Mouse (Mus musculus) midbrain, embryonic 16.5 days (tissue): ENCODE data around the gene Mgat4c. TPM values are rescaled to one million over a fixed set of nuclear protein-coding genes. Genes with fewer than 3 reads are reported as not detected.

Experiments
- ATAC-seq: fragments of 200-750 bp; cut with Nextera tagmentation; 2 replicates; pipeline ENCODE4 v1.8.0; 2017; ENCODE audit warnings: moderate TSS enrichment
- H3K27ac ChIP-seq: fragments of 300-500 bp; sonication (generic); 2 replicates; pipeline ENCODE4 v1.5.1; 2014; ENCODE audit warnings: mild to moderate bottlenecking, low read length, mixed read lengths
- H3K27me3 ChIP-seq: fragments of 300-500 bp; sonication (generic); 2 replicates; pipeline ENCODE4 v1.6.1; 2014; ENCODE audit warnings: low read depth, low read length, mixed read lengths; ENCODE audit not compliant: control insufficient read depth, insufficient read depth
- H3K36me3 ChIP-seq: fragments of 300-500 bp; sonication (generic); 2 replicates; pipeline ENCODE4 v1.6.1; 2014; ENCODE audit warnings: mild to moderate bottlenecking, low read length, moderate library complexity, mixed read lengths; ENCODE audit not compliant: control insufficient read depth, insufficient read depth
- H3K4me1 ChIP-seq: fragments of 300-500 bp; sonication (generic); 2 replicates; pipeline ENCODE4 v1.6.1; 2014; ENCODE audit warnings: mild to moderate bottlenecking, low read length, mixed read lengths; ENCODE audit not compliant: control insufficient read depth, insufficient read depth
- H3K4me2 ChIP-seq: fragments of 300-500 bp; sonication (generic); 2 replicates; pipeline ENCODE4 v1.6.1; 2014; ENCODE audit warnings: mild to moderate bottlenecking, low read length, mixed read lengths
- H3K4me3 ChIP-seq: fragments of 300-500 bp; sonication (generic); 2 replicates; pipeline ENCODE4 v1.5.1; 2014; ENCODE audit warnings: low read depth, mild to moderate bottlenecking, low read length, moderate library complexity, mixed read lengths
- H3K9ac ChIP-seq: fragments of 300-500 bp; sonication (generic); 2 replicates; pipeline ENCODE4 v1.6.1; 2014; ENCODE audit warnings: low read depth, low read length, mixed read lengths
- H3K9me3 ChIP-seq: fragments of 300-500 bp; sonication (generic); replicated peaks from 2 replicates; pipeline ENCODE4 v1.6.1; 2014; ENCODE audit warnings: mild to moderate bottlenecking, low read length, mixed read lengths; ENCODE audit not compliant: control insufficient read depth, poor library complexity, severe bottlenecking
- WGBS: fragments of 180-500 bp; shearing (Covaris S2); extraction: QIAGEN DNeasy Blood & Tissue Kit; methylation state at CpG from one replicate; pipeline ENCODE4 v1.1.7; 2014; 5-methylcytosine and 5-hydroxymethylcytosine counted together
- polyA plus RNA-seq: library from polyadenylated mRNA; unstranded; fragments of >200 nt; fragmentation: Nextera tagmentation; extraction: Ambion mirVana; gene quantifications from 2 replicates; pipeline ENCODE4 v1.2.1, GENCODE M21; 2015

Gene Mgat4c
- polyA plus RNA-seq, 1 experiment from 2014 or later: 69.1 TPM

- 88% methylated on average over 1 of the region's 1 CpGs for WGBS
- Histone ChIP-seq H3K9ac (no peak overlapping the region), H3K36me3 (no peaks in the 10 kb centered on the region), H3K27ac (no peak overlapping the region), H3K4me3 (no peak overlapping the region), H3K4me1 (no peaks in the 10 kb centered on the region), H3K9me3 (no peaks in the 10 kb centered on the region), H3K27me3 (no peaks in the 10 kb centered on the region), H3K4me2 (no peak overlapping the region)
- no peak for ATAC-seq
These were observed 510.4 kb downstream of the Mgat4c start for GRCm38 (mm10) chr10:102191646-102192045.

- Histone ChIP-seq H3K4me3 (no peak overlapping the region), H3K4me2 (no peak overlapping the region), H3K27ac (no peak overlapping the region), H3K27me3 (no peaks in the 10 kb centered on the region), H3K9ac (no peak overlapping the region), H3K9me3 (no peaks in the 10 kb centered on the region), H3K4me1 (no peaks in the 10 kb centered on the region), H3K36me3 (no peaks in the 10 kb centered on the region)
- WGBS: 57% methylated on average over 4 of the region's 4 CpGs
- ATAC-seq: 0 out of 2 replicates have a peak, but pooled peaks have one; percentile 67
These were observed 515.6 kb downstream of the Mgat4c start for GRCm38 (mm10) chr10:102196850-102197249.

GRCm38 (mm10) chr10:102238558-102239211, 557.4 kb downstream of the Mgat4c start:
- Histone ChIP-seq H3K4me3 (no peak overlapping the region), H3K4me1 (no peaks in the 10 kb centered on the region), H3K27me3 (no peaks in the 10 kb centered on the region), H3K9me3 (no peaks in the 10 kb centered on the region), H3K27ac (no peak overlapping the region), H3K9ac (no peak overlapping the region), H3K4me2 (no peak overlapping the region), H3K36me3 (no peaks in the 10 kb centered on the region)
- 38% methylated on average over 6 of the region's 6 CpGs for WGBS
- peak; percentile 54 for ATAC-seq

GRCm38 (mm10) chr10:102243897-102244296, 562.6 kb downstream of the Mgat4c start:
- Histone ChIP-seq H3K27ac (no peak overlapping the region), H3K9ac (no peak overlapping the region), H3K4me2 (no peak overlapping the region), H3K4me3 (no peak overlapping the region), H3K4me1 (no peaks in the 10 kb centered on the region), H3K36me3 (no peaks in the 10 kb centered on the region), H3K9me3 (no peaks in the 10 kb centered on the region), H3K27me3 (no peaks in the 10 kb centered on the region)
- no peak for ATAC-seq

GRCm38 (mm10) chr10:102244601-102245000, 563.3 kb downstream of the Mgat4c start:
- 53% methylated on average over 5 of the region's 5 CpGs for WGBS
- no peaks in the 10 kb centered on the region for H3K9me3 ChIP-seq
- no peak overlapping the region for H3K4me2 ChIP-seq
- peak; percentile 68; the same call in 1 of the 2 replicates for ATAC-seq
- H3K9ac ChIP-seq: no peak overlapping the region
- no peaks in the 10 kb centered on the region for H3K27me3 ChIP-seq
- no peaks in the 10 kb centered on the region for H3K36me3 ChIP-seq
- no peak overlapping the region for H3K27ac ChIP-seq
- H3K4me1 ChIP-seq: no peaks in the 10 kb centered on the region
- H3K4me3 ChIP-seq: no peak overlapping the region

GRCm38 (mm10) chr10:102245269-102245668, 564.0 kb downstream of the Mgat4c start:
- Histone ChIP-seq H3K4me2 (no peak overlapping the region), H3K27me3 (no peaks in the 10 kb centered on the region), H3K9me3 (no peaks in the 10 kb centered on the region), H3K36me3 (no peaks in the 10 kb centered on the region), H3K4me3 (no peak overlapping the region), H3K4me1 (no peaks in the 10 kb centered on the region), H3K27ac (no peak overlapping the region), H3K9ac (no peak overlapping the region)
- 85% methylated on average over 9 of the region's 9 CpGs for WGBS
- no peak for ATAC-seq

- 66% methylated on average over 5 of the region's 5 CpGs for WGBS
- Histone ChIP-seq H3K4me3 (no peak overlapping the region), H3K4me2 (no peak overlapping the region), H3K27ac (no peak overlapping the region), H3K27me3 (no peaks in the 10 kb centered on the region), H3K9ac (no peak overlapping the region), H3K9me3 (no peaks in the 10 kb centered on the region), H3K4me1 (no peaks in the 10 kb centered on the region), H3K36me3 (no peaks in the 10 kb centered on the region)
- ATAC-seq: no peak
These were observed 627.7 kb downstream of the Mgat4c start for GRCm38 (mm10) chr10:102308892-102309479.

GRCm38 (mm10) chr10:102365685-102366381, 684.5 kb downstream of the Mgat4c start:
- Histone ChIP-seq H3K27me3 (no peaks in the 10 kb centered on the region), H3K9ac (no peak overlapping the region), H3K9me3 (no peaks in the 10 kb centered on the region), H3K36me3 (no peaks in the 10 kb centered on the region), H3K4me2 (no peak overlapping the region), H3K27ac (no peak overlapping the region), H3K4me3 (no peak overlapping the region), H3K4me1 (no peaks in the 10 kb centered on the region)
- no peak for ATAC-seq
- 52% methylated on average over 5 of the region's 5 CpGs for WGBS

GRCm38 (mm10) chr10:102370576-102370975, 689.3 kb downstream of the Mgat4c start:
- ATAC-seq: no peak
- H3K36me3 ChIP-seq: no peaks in the 10 kb centered on the region
- H3K9ac ChIP-seq: no peak overlapping the region
- no peaks in the 10 kb centered on the region for H3K9me3 ChIP-seq
- no peaks in the 10 kb centered on the region for H3K27me3 ChIP-seq
- 93% methylated on average over 1 of the region's 1 CpGs for WGBS
- no peak overlapping the region for H3K4me3 ChIP-seq
- H3K27ac ChIP-seq: no peak overlapping the region
- H3K4me1 ChIP-seq: no peaks in the 10 kb centered on the region
- no peak overlapping the region for H3K4me2 ChIP-seq
